In the genomic region with DNA sequence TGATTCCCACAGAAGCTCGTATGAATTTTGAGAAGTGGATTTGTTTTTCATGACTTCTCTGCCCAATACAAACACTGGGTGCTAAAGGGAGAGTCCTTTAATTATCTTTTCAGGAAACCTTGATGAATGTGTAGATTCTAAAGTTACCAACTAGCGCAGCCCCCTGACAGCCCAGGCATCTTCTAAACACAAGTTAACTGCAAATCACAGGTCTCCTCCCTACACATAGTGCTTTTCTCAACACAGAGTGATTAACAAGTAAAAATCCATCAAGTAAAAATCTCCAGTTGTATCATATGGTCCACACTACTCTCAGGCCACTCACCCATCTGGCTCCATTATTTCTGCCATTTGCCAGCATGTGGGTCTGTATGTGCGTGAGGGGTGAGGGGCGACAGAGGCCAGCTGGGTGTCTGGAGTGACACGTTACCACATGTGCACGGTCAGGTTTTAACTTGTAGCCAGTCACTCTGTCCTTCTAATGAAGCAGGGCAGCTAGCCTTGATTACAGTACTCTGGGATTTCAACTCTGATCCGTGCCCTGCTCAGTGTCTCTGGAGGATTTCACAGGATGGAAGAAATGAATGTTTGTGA, we compare ENCODE assay signal across 19 mouse cellular contexts. TPM values are rescaled to one million over a fixed set of nuclear protein-coding genes. Genes with fewer than 3 reads are reported as not detected.
A peak's percentile ranks its signal among the peaks of the same experiment; 100 is the strongest.
DNase-seq lines count a peak whose midpoint lies in the region; ATAC-seq and TF ChIP-seq lines count a peak whose summit lies in the region.
"Had no signal": no experiment of that assay in that cellular context is flagged by ENCODE, and none has a peak within 500 bp of the region (broad histone marks: within the 10 kb centered on the region; RNA-seq: fewer than 3 reads in every experiment).

No protein-coding gene starts in this region.

- no peak overlapping the region for H3K4me3 ChIP-seq in lung, embryonic 14.5 days (ENCODE audit: low read depth, low read length)
- H3K4me3 ChIP-seq in lung, adult 2 months (replicated peaks; ENCODE audit: extremely low read depth, low read depth, low read length), result no peak overlapping the region
- H3K4me3 ChIP-seq: forebrain, embryonic 12.5 days; heart, embryonic 13.5 days had no signal

- H3K9ac ChIP-seq in lung, embryonic 14.5 days, result no peak overlapping the region
- H3K9ac ChIP-seq: forebrain, embryonic 12.5 days; heart, embryonic 13.5 days; liver, embryonic 14.5 days had no signal

- H3K4me2 ChIP-seq in lung, embryonic 14.5 days, result no peak overlapping the region
- H3K4me2 ChIP-seq: forebrain, embryonic 12.5 days; heart, embryonic 13.5 days had no signal

- peak; percentile 85 for ATAC-seq in lung, embryonic 14.5 days (ENCODE audit: insufficient read depth)
- ATAC-seq: hindbrain, embryonic 16.5 days had no signal

- no peak for TF ChIP-seq POLR2A in lung, adult 2 months (IDR thresholded peaks at IDR 0.05; ENCODE audit: borderline replicate concordance, extremely low read depth, low read depth, low read length)

- TF ChIP-seq CTCF in lung, embryonic 14.5 days (IDR thresholded peaks at IDR 0.05; ENCODE audit: low read depth), result no peak
- TF ChIP-seq CTCF in lung, adult 2 months (IDR thresholded peaks at IDR 0.05; ENCODE audit: insufficient read depth, low read length), result no peak

- H3K4me1 ChIP-seq in lung, embryonic 14.5 days (ENCODE audit: insufficient read depth), result no peaks in the 10 kb centered on the region
- no peaks in the 10 kb centered on the region for H3K4me1 ChIP-seq in lung, adult 2 months (ENCODE audit: control insufficient read depth, insufficient read depth, low read length)
- H3K4me1 ChIP-seq: forebrain, embryonic 12.5 days had no signal

- H3K9me3 ChIP-seq in lung, embryonic 14.5 days (ENCODE audit: low read depth, low read length), result no peaks in the 10 kb centered on the region
- H3K9me3 ChIP-seq: forebrain, embryonic 12.5 days; heart, embryonic 13.5 days had no signal

- WGBS in lung, embryonic 14.5 days, result 34% methylated on average over 7 of the region's 7 CpGs
- WGBS in lung, adult 2 months, result 42% methylated on average over 7 of the region's 7 CpGs

- no peaks in the 10 kb centered on the region for H3K27me3 ChIP-seq in lung, embryonic 14.5 days (ENCODE audit: insufficient read depth, low read length)
- H3K27me3 ChIP-seq: forebrain, embryonic 12.5 days; heart, embryonic 13.5 days had no signal

- no peaks in the 10 kb centered on the region for H3K36me3 ChIP-seq in lung, embryonic 14.5 days (ENCODE audit: insufficient read depth)
- H3K36me3 ChIP-seq: forebrain, embryonic 12.5 days; heart, embryonic 13.5 days had no signal

- DNase-seq in lung, embryonic 14.5 days, result peak; percentile 65
- DNase-seq in lung, adult 2 months, result no peak
- DNase-seq in embryo, embryonic 10 days (ENCODE audit: low spot score), result peak; percentile 51
- DNase-seq in embryo, embryonic 10.5 days (ENCODE audit: low spot score), result peak; percentile 52
- peak; percentile 37 for DNase-seq in hindlimb bud, embryonic 11.5 days (ENCODE audit: extremely low spot score, low read depth, low spot score)
- DNase-seq in thymus, postnatal 25 days, result no peak
- DNase-seq in layer of hippocampus, adult 9-11 months, result no peak
- DNase-seq: adrenal gland, adult 8-10 months; cerebellum, adult 9-11 months; kidney, adult 8-10 months; midbrain, embryonic 14.5 days; right cerebral cortex, postnatal 4 days; thymus, adult 2 months had no signal

- no peak overlapping the region for H3K27ac ChIP-seq in lung, embryonic 14.5 days (ENCODE audit: low read depth)
- H3K27ac ChIP-seq: forebrain, embryonic 12.5 days; heart, embryonic 13.5 days; liver, embryonic 14.5 days; macrophage had no signal

RNA-seq across cellular contexts. Expression of gene Ripply2, which starts 28.5 kb away (rescaled TPM):
- polyA plus RNA-seq in lung, embryonic 14.5 days (2014; fragmentation: Nextera tagmentation; extraction: Ambion mirVana), result not detected in 2 replicates
- polyA plus RNA-seq in lung, adult 2 months (2012; rRNA removed), result not detected in 2 replicates
- polyA plus RNA-seq: limb, embryonic 14.5 days; liver, embryonic 14.5 days; macrophage had no signal

RNA-seq across cellular contexts. Expression of gene Cyb5r4, which starts 35.0 kb away (rescaled TPM):
- polyA plus RNA-seq in lung, embryonic 14.5 days (2014; fragmentation: Nextera tagmentation; extraction: Ambion mirVana), result 50.1 and 50.2 TPM in 2 replicates
- 7.7 and 9.0 TPM in 2 replicates for polyA plus RNA-seq in lung, adult 2 months (2012; rRNA removed)

Comparison
In these comparisons a context has a peak if more than half of its experiments do, and no peak if none do; other contexts are left out.
1. DNase-seq: peak in lung, embryonic 14.5 days (single experiment), embryo, embryonic 10 days (single experiment), embryo, embryonic 10.5 days (single experiment) and hindlimb bud, embryonic 11.5 days (single experiment); none in lung, adult 2 months (single experiment), thymus, postnatal 25 days (single experiment) and layer of hippocampus, adult 9-11 months (single experiment).